Mouse (Mus musculus) midbrain, embryonic 14.5 days (tissue): ENCODE data around the gene Sp9. TPM values are rescaled to one million over a fixed set of nuclear protein-coding genes. Genes with fewer than 3 reads are reported as not detected.
A peak's percentile ranks its signal among the peaks of the same experiment; 100 is the strongest.

Experiments
- ATAC-seq: fragments of 200-750 bp; cut with Nextera tagmentation; 2 replicates; pipeline ENCODE4 v1.8.0; 2017; ENCODE audit warnings: moderate number of reproducible peaks, moderate library complexity; ENCODE audit not compliant: low FRiP score, low TSS enrichment
- DNase-seq: peaks from one replicate; pipeline ENCODE4 v3.0.0-alpha.2; 2015
- H3K27ac ChIP-seq: fragments of 300-500 bp; sonication (generic); replicated peaks from 2 replicates; pipeline ENCODE4 v1.5.1; 2014; ENCODE audit warnings: mild to moderate bottlenecking, low read depth, low read length, moderate library complexity
- H3K27me3 ChIP-seq: fragments of 300-500 bp; sonication (generic); 2 replicates; pipeline ENCODE4 v1.6.1; 2014; ENCODE audit warnings: low read length, control low read depth, mixed read lengths; ENCODE audit not compliant: control insufficient read depth, insufficient read depth
- H3K36me3 ChIP-seq: fragments of 300-500 bp; sonication (generic); 2 replicates; pipeline ENCODE4 v1.6.1; 2014; ENCODE audit warnings: low read length, control low read depth; ENCODE audit not compliant: control insufficient read depth, insufficient read depth
- H3K4me1 ChIP-seq: fragments of 300-500 bp; sonication (generic); 2 replicates; pipeline ENCODE4 v1.6.1; 2014; ENCODE audit warnings: mild to moderate bottlenecking, antibody characterized with exemption, low read length, control low read depth; ENCODE audit not compliant: control insufficient read depth, insufficient read depth
- H3K4me2 ChIP-seq: fragments of 300-500 bp; sonication (generic); 2 replicates; pipeline ENCODE4 v1.6.1; 2014; ENCODE audit warnings: mild to moderate bottlenecking, low read length, moderate library complexity
- H3K4me3 ChIP-seq: fragments of 300-500 bp; sonication (generic); replicated peaks from 2 replicates; pipeline ENCODE4 v1.5.1; 2014; ENCODE audit warnings: low read depth, low read length
- H3K9ac ChIP-seq: fragments of 300-500 bp; sonication (generic); replicated peaks from 2 replicates; pipeline ENCODE4 v1.6.1; 2014; ENCODE audit warnings: mild to moderate bottlenecking, low read length, moderate library complexity
- H3K9me3 ChIP-seq: fragments of 300-500 bp; sonication (generic); 2 replicates; pipeline ENCODE4 v1.6.1; 2016; ENCODE audit warnings: low read length, control low read depth, mixed read lengths; ENCODE audit not compliant: control insufficient read depth
- WGBS: fragments of 180-500 bp; shearing (Covaris S2); extraction: QIAGEN DNeasy Blood & Tissue Kit; methylation state at CpG from one replicate; pipeline ENCODE4 v1.1.7; 2014; 5-methylcytosine and 5-hydroxymethylcytosine counted together
- polyA plus RNA-seq: library from polyadenylated mRNA; unstranded; fragments of >200 nt; fragmentation: Nextera tagmentation; extraction: Ambion mirVana; gene quantifications from 2 replicates; pipeline ENCODE4 v1.2.1, GENCODE M21; 2014

Sp9 gene
- polyA plus RNA-seq, 1 experiment from 2014 or later = 2.8 TPM

DNA sequence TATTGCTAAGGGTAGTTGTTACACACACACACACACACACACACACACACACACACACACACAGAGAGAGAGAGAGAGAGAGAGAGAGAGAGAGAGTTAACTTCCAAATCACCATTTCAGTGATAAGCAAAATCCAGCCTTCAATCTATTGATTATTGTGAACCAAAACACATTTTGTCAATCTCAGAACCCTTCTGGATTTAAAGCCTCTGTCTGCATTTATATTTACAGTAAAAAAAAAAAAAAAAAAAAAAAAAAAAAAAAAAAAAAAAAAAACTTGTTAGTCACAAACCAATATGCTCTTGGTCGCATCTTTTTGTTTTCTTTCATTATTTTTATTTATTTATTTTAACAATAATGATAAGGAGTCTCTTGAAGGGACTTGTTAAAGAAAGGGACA is 5.1 kb upstream of the Sp9 start:
- H3K9me3 ChIP-seq = no peaks in the 10 kb centered on the region
- ATAC-seq = no peak

DNA sequence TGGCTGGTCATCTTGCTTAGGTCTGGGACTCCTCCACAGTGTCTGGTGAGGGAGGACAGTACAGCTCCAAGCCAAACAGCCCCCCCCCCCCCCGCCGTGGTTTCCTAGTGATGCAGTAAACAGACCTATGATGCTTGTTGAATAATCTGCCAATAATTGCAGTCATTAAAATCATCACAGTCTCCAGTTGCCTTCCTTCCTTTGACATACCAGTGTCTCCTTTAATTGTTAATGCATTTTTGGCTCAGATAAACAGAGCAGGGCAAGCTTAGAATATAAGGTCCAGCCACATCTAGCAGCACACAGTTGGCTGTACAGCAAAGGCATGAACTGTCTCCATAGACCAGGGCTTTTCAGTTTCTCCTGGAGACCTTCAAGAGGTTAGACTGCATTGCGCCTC is 4.5 kb upstream of the Sp9 start:
- Histone ChIP-seq H3K27me3 (peaks cover 94% of the 10 kb centered on the region), H3K4me2 (no peak overlapping the region), H3K27ac (no peak overlapping the region), H3K9ac (no peak overlapping the region), H3K36me3 (no peaks in the 10 kb centered on the region), H3K4me3 (no peak overlapping the region), H3K4me1 (peaks cover 11% of the 10 kb centered on the region; the same call in 1 of the 2 replicates), H3K9me3 (no peaks in the 10 kb centered on the region)
- no peak for ATAC-seq
- no peak for DNase-seq
- 23% methylated on average over 3 of the region's 3 CpGs for WGBS

More for the DNA sequence above, 5.1 kb upstream of the Sp9 start:
- 51% methylated on average over 1 of the region's 1 CpGs for WGBS
- Histone ChIP-seq H3K4me3 (no peak overlapping the region), H3K4me1 (peaks cover 11% of the 10 kb centered on the region; the same call in 1 of the 2 replicates), H3K9ac (no peak overlapping the region), H3K36me3 (no peaks in the 10 kb centered on the region), H3K4me2 (no peak overlapping the region), H3K27me3 (peaks cover 92% of the 10 kb centered on the region), H3K27ac (no peak overlapping the region)
- DNase-seq = no peak

DNA sequence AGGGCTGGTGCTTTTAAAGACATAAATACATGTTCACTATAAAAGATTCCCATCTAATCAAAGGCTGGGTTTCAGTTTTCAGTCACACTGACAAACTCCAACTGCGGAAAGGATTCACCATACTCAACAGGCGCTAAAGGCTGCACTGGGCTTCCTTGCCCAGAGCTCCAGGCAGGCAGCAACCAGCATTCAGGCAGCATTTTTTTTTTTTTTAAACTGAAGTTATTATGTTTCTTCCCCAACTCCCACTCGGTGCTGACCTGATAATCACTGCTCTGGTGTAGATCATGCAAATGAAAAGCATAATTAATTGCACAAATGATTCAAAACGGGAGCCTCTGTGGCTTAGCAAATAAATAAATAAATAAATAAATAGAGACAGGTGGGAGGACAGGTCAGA is 3.9 kb upstream of the Sp9 start:
- Histone ChIP-seq H3K9ac (no peak overlapping the region), H3K4me1 (peaks cover 11% of the 10 kb centered on the region; the same call in 1 of the 2 replicates), H3K4me3 (no peak overlapping the region), H3K9me3 (no peaks in the 10 kb centered on the region), H3K4me2 (no peak overlapping the region), H3K27me3 (peaks cover 92% of the 10 kb centered on the region), H3K36me3 (no peaks in the 10 kb centered on the region), H3K27ac (no peak overlapping the region)
- DNase-seq (peak; percentile 32), ATAC-seq (no peak)
- WGBS = 3% methylated on average over 4 of the region's 4 CpGs

DNA sequence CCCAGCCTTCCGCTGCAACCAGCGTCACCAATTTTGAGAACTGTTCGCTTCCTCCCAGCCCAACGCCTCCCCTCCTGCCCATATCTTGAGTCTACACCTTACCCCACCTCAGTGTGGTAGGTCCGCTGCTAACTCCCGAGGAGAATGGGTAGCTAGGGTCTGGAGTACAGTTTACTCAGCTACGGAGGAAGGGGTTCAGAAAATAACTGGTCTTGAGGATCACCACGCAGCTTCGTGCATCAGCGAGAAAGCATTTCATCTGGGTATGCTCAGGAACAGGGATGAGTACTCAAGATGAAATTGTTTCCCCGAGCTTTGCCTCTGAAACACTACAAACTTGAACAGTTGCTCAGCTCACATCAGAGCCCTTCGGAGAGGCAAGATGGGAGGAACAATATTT is 3.4 kb upstream of the Sp9 start:
- no peaks in the 10 kb centered on the region for H3K9me3 ChIP-seq
- no peak overlapping the region for H3K9ac ChIP-seq
- H3K27ac ChIP-seq = no peak overlapping the region
- ATAC-seq = no peak
- no peak overlapping the region for H3K4me3 ChIP-seq
- H3K4me2 ChIP-seq = no peak overlapping the region
- DNase-seq = peak; percentile 51
- no peaks in the 10 kb centered on the region for H3K36me3 ChIP-seq
- 2% methylated on average over 12 of the region's 12 CpGs for WGBS
- H3K27me3 ChIP-seq = peaks cover 91% of the 10 kb centered on the region
- peaks cover 13% of the 10 kb centered on the region; the same call in 1 of the 2 replicates for H3K4me1 ChIP-seq

DNA sequence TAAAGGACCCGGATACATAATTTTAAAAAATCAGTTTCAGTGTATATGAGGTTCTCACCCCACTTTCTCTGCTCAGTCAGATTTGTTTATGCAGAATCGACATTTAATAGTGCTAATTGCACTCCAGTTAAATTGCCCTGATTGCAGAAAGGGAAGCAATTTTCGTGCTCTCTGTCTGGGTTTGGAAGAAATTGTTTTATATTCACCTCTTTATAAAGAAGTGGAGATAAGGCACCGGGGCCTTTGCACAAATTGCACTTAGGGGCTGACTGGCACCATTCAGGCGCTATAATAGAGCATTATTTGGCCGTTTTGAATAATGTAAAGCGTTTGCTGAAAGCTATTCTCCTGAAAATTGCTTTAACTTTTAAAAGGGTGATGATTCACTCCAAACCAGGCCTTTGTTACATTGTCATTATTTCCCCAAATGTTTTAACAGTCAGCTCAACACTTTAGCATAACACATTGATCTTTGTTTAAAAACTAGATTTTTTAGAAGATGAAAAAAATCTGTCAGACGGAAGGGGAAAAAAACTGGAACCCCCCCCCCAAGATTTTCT is 2.8 kb upstream of the Sp9 start:
- DNase-seq = peak; percentile 36
- H3K27ac ChIP-seq = no peak overlapping the region
- H3K9ac ChIP-seq = no peak overlapping the region
- no peaks in the 10 kb centered on the region for H3K36me3 ChIP-seq
- H3K9me3 ChIP-seq = no peaks in the 10 kb centered on the region
- H3K4me3 ChIP-seq = no peak overlapping the region
- peaks cover 91% of the 10 kb centered on the region for H3K27me3 ChIP-seq
- no peak for ATAC-seq
- H3K4me2 ChIP-seq = no peak overlapping the region
- 4% methylated on average over 8 of the region's 8 CpGs for WGBS
- peaks cover 14% of the 10 kb centered on the region for H3K4me1 ChIP-seq

DNA sequence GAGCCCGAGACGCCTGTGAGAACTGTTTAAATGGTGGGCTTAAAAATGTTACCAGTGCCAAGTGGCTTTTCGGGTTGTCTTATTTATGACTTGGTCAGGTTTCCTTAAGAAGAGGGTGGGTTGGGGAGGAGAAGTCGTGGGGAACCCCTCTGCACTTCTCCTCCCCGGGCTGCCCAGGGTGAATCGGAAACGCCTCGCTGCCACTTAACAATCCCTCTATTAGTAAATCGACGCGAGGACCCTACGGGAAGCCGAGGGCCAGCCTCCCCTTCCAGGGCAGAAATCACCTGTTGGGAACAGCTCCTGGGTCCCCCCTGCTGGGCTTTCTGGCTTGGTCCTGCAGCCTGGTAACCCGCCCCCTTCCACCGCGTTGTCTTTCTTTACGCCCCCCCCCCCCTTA is 2.1 kb upstream of the Sp9 start:
- H3K36me3 ChIP-seq = no peaks in the 10 kb centered on the region
- H3K4me3 ChIP-seq = no peak overlapping the region
- no peaks in the 10 kb centered on the region for H3K9me3 ChIP-seq
- peaks cover 89% of the 10 kb centered on the region for H3K27me3 ChIP-seq
- H3K9ac ChIP-seq = no peak overlapping the region
- ATAC-seq (no peak), DNase-seq (peak; percentile 35)
- H3K4me1 ChIP-seq = peaks cover 15% of the 10 kb centered on the region
- no peak overlapping the region for H3K27ac ChIP-seq
- H3K4me2 ChIP-seq = peak overlapping the region; percentile 4; the same call in 1 of the 2 replicates
- WGBS = under 1% methylated on average over 17 of the region's 17 CpGs

DNA sequence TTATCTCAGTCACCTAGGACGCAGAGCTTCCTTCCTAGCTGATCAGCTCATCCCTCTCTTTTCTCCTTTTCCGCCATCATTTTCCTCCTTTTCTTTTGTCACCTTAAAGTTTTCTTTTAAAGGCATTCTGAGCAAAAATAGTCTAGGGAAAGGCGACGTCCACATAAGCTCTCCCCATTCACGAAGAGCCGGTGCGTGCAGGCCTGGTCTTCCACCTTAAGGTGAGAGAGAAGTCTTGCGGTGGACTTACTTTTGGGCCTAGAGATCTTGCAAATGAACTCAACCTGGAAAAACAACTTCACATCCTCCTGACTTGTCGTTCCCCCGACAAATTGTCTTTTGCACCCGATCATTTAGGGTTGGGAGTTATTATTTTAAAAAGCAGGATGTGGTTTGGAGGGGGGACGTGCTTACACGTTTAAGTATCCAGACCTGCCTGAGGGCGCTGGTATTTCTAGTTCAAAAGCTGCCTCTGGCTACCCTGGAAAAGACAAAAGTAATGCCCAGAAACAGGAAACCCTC is 1.6 kb upstream of the Sp9 start:
- peaks cover 15% of the 10 kb centered on the region for H3K4me1 ChIP-seq
- 2% methylated on average over 14 of the region's 14 CpGs for WGBS
- DNase-seq = peak; percentile 35
- H3K27ac ChIP-seq = no peak overlapping the region
- no peaks in the 10 kb centered on the region for H3K36me3 ChIP-seq
- H3K4me3 ChIP-seq = no peak overlapping the region
- H3K9ac ChIP-seq = no peak overlapping the region
- no peaks in the 10 kb centered on the region for H3K9me3 ChIP-seq
- H3K4me2 ChIP-seq = peak overlapping the region; percentile 54
- ATAC-seq = no peak
- H3K27me3 ChIP-seq = peaks cover 88% of the 10 kb centered on the region

DNA sequence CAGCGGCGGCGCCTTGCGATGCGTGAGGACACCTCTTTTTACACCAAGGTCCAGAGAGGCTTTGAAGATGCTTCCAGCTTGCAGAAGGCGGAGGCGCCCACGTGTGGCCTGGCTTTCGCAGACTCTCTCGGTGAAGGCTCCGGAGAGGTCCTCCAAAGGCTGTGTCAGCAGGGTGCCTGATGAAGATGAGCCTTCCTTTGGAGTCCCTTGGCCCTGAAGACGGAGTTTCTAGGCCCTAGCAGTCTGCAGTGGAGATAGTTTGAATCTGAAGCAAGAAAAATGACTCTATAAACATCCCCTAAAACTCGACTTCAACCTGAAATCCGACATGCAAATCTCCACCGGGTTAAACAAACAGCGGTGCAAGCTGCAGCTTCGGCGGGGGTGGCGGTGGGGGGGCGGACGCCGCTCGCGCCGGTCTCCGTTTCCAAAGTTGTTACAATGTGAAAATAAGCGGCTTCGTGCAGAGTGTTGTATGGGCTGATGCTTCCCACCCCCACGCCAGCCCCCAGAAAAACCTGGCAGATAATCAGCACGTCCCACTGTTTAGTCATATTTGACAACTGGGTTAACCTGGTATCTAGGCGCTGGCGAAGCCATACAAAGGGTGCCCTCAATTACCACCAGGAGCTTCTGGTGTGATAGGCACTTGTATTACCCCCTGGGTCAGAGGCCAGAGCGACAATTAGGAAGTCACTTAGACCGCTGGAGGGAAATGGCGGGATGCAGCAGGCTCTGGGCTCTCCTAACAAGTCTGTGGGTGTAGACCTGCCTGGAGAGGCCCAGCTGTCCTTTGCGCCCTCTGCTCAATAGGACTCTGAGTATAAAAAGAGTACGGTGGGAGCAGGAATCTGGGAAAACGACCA is 899 bp upstream of the Sp9 start:
- no peak overlapping the region for H3K27ac ChIP-seq
- DNase-seq (peak; percentile 74), ATAC-seq (no peak)
- peak overlapping the region; percentile 37 for H3K4me3 ChIP-seq
- H3K36me3 ChIP-seq = no peaks in the 10 kb centered on the region
- peak overlapping the region; percentile 54 for H3K4me2 ChIP-seq
- peaks cover 15% of the 10 kb centered on the region for H3K4me1 ChIP-seq
- H3K9ac ChIP-seq = no peak overlapping the region
- WGBS = under 1% methylated on average over 38 of the region's 38 CpGs
- H3K27me3 ChIP-seq = peaks cover 83% of the 10 kb centered on the region
- H3K9me3 ChIP-seq = no peaks in the 10 kb centered on the region
